Mouse (Mus musculus) lung, adult 2 months (tissue): Measurements from ENCODE around the gene Maff. TPM values are rescaled to one million over a fixed set of nuclear protein-coding genes. Genes with fewer than 3 reads are reported as not detected.
A peak's percentile ranks its signal among the peaks of the same experiment; 100 is the strongest.

ENCODE experiments used
- DNase-seq: peaks from one replicate; pipeline ENCODE4 v3.0.0; 2022
- H3K4me1 ChIP-seq: fragments of 200-500 bp; 2 replicates; pipeline ENCODE4 v1.6.1; 2011; ENCODE audit warnings: low read length; ENCODE audit not compliant: control insufficient read depth, insufficient read depth
- H3K4me3 ChIP-seq: fragments of 200-500 bp; replicated peaks from 2 replicates; pipeline ENCODE3; 2011; ENCODE audit warnings: low read depth, mild to moderate bottlenecking, control low read depth, low read length; ENCODE audit errors: extremely low read depth
- CTCF ChIP-seq: fragments of 200-500 bp; IDR thresholded peaks from 2 replicates; pipeline ENCODE4 v1.5.1; 2011; ENCODE audit warnings: mild to moderate bottlenecking, low read length, control low read depth; ENCODE audit not compliant: insufficient read depth
- POLR2A ChIP-seq: fragments of 200-500 bp; IDR thresholded peaks from 2 replicates; pipeline ENCODE4 v1.6.1; 2011; ENCODE audit warnings: low read depth, mild to moderate bottlenecking, control low read depth, low read length, borderline replicate concordance; ENCODE audit errors: extremely low read depth
- WGBS: fragments of 180-500 bp; shearing (Covaris S2); methylation state at CpG from one replicate; pipeline ENCODE4 v1.1.7; 2018; 5-methylcytosine and 5-hydroxymethylcytosine counted together
- polyA plus RNA-seq: library from polyadenylated mRNA; depleted of rRNA; stranded (reverse); fragments of >200 nt; gene quantifications from 2 replicates; pipeline ENCODE4 v1.2.3, GENCODE M21; 2012

Maff gene
- polyA plus RNA-seq, 1 experiment, result 12.1 TPM

DNA sequence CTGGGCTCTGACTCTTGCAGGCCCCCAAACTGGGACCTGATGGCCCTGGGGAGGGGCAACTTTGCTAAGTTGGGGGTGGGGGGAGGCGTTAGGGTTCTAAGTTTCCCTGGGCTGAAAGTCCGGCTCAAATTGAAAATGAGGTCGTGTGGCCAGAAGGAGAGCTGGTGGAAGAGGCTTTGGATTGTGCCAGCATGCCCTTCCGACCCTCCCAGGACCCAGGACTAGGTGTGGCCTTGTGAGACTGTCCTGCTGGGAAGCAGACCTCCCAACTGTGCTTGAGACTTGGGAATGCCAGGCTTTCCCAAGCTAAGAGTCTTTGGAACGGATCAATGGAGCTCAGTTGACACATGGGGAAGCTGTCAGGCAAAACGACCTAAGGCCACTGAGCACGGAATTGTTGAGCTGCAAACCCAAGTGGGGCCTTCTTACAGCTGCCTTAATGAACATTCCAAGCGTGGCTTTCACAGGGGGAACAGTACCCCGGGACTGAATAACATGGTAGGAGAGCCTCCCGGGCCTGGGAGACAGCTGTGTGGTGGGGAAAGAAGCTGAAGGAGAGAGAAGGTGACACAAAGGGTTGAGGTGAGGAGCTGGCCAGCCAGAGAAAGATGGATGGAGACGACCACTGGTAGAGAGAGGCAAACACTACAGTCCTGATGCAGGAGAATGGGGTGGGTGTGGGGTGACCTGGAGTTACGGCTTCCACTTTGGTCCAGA is 11.7 kb downstream of the Maff start:
- WGBS, result 35% methylated on average over 12 of the region's 12 CpGs
- H3K4me3 ChIP-seq, result no peak overlapping the region
- peaks cover 19% of the 10 kb centered on the region for H3K4me1 ChIP-seq
- DNase-seq, result peak; percentile 51
- TF ChIP-seq CTCF (no peak), POLR2A (no peak)

DNA sequence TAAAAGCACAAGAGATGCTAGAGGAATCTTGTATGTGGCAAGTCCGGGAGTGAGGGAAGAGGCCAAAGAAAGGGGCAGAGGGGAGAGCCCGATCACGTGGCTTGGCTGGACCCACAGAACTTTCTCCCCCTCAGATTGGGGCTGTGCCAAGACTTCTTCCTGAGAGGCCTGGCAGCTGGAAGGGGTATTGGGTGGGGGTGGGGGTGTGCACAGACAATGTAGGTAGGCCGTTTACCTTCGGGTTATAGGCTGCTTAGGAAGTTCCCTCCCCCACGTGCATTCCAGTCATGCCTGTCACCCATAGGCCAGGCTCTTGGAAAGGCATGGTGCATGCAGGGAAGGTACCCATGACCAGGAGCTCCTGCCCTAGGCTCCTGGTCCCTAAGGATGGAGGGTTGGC is 13.5 kb downstream of the Maff start:
- no peak overlapping the region for H3K4me3 ChIP-seq
- H3K4me1 ChIP-seq, result peaks cover 19% of the 10 kb centered on the region
- 9% methylated on average over 6 of the region's 6 CpGs for WGBS
- TF ChIP-seq CTCF, result no peak
- no peak for TF ChIP-seq POLR2A
- peak; percentile 45 for DNase-seq

GRCm38 (mm10) chr15:79360371-79360770 is 13.9 kb downstream of the Maff start:
- no peak for DNase-seq
- Histone ChIP-seq H3K4me1 (peaks cover 19% of the 10 kb centered on the region), H3K4me3 (no peak overlapping the region)
- 31% methylated on average over 7 of the region's 7 CpGs for WGBS
- TF ChIP-seq CTCF (no peak), POLR2A (no peak)

GRCm38 (mm10) chr15:79361023-79361422 is 14.6 kb downstream of the Maff start:
- Histone ChIP-seq H3K4me1 (peaks cover 19% of the 10 kb centered on the region), H3K4me3 (no peak overlapping the region)
- TF ChIP-seq CTCF (no peak), POLR2A (no peak)
- DNase-seq, result no peak
- WGBS, result 21% methylated on average over 4 of the region's 4 CpGs

DNA sequence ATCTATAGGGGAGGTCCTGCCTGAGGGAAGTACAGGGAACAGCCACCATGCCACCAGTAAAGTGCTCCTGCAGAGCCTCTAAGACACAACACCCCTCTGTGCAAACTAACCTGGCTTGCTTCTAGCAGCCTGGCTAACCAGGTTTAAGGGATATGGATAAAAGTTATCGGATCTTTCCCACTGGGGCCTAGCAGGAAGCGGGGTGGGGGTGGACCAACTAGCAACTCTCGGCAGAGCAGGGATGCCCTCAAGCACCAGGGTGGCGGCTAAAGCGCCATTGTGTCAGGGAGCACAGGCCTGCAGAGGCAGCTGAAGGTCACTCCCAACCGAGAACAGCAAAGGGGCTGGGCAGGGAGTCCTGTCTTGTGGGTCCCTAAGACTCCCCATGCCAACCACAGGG is 17.7 kb downstream of the Maff start:
- Histone ChIP-seq H3K4me3 (no peak overlapping the region), H3K4me1 (peaks cover 21% of the 10 kb centered on the region)
- 65% methylated on average over 6 of the region's 6 CpGs for WGBS
- no peak for DNase-seq
- TF ChIP-seq POLR2A, result no peak
- no peak for TF ChIP-seq CTCF

- 96% methylated on average over 12 of the region's 12 CpGs for WGBS
- TF ChIP-seq CTCF (no peak), POLR2A (no peak)
- Histone ChIP-seq H3K4me3 (no peak overlapping the region), H3K4me1 (peaks cover 28% of the 10 kb centered on the region)
- no peak for DNase-seq
These were observed 18.6 kb downstream of the Maff start for GRCm38 (mm10) chr15:79365068-79365467.

GRCm38 (mm10) chr15:79366402-79366801 is 20.0 kb downstream of the Maff start:
- Histone ChIP-seq H3K4me1 (peaks cover 27% of the 10 kb centered on the region), H3K4me3 (no peak overlapping the region)
- 97% methylated on average over 5 of the region's 5 CpGs for WGBS
- no peak for TF ChIP-seq CTCF
- no peak for TF ChIP-seq POLR2A
- DNase-seq, result no peak

DNA sequence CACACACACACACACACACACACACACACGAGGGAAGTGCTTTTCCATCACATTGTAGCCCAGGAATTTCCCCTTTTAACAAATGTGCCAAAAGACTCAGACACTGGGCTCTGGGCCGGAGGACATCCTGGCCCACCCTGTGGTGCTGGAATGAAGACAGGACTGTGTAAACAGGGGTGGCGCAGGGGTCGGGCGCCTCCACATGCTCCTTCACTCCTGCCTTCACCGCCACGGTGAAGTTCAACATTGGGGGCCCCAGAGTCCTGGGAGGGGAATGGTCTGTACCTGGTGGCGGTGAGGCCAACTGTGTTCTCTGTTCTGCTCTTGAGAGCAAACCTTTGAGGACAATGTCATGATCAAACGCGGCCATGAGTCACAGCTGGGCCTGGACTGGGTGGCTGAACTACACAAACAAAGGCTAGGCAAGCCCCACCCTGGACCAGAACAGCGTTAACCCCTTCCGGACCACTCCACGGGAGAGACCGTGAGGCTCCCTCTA is 21.9 kb downstream of the Maff start:
- peak overlapping the region; percentile 7 for H3K4me3 ChIP-seq
- peak; percentile 71 for DNase-seq
- peaks cover 27% of the 10 kb centered on the region for H3K4me1 ChIP-seq
- WGBS, result 21% methylated on average over 14 of the region's 14 CpGs
- no peak for TF ChIP-seq CTCF
- 0 out of 2 replicates have a peak, but pooled peaks have one; percentile 51 for TF ChIP-seq POLR2A

DNA sequence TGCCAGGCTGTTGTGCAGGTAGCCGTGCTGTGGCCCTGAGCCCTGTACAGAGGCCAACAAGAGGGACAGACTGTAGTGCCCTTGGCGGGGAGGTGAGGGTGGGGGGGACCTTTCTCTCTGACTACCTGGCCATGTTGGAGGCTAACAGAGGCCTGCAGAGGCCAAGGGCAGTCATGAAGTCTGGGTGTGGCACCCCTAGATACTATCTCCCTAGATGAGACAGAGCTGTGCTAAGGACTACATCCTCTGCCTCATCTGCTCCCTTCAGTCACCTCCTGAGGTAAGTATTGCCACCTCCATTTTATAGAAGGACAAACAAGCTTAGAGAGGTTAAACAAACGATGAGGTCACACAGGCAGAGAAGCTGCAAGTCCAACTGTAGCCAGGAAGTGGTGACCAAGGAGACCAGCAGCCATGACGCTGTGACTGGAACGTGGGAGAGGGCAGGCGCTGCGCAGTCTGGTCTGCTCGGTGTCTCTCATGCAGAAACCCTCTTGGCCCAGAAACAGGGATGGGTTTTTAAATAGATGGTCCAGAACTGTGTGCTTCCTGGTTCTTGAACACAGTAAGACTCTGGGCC is 22.5 kb downstream of the Maff start:
- TF ChIP-seq CTCF (no peak), POLR2A (no peak; the same call in 1 of the 2 replicates)
- peak; percentile 48 for DNase-seq
- H3K4me1 ChIP-seq, result peaks cover 27% of the 10 kb centered on the region
- no peak overlapping the region for H3K4me3 ChIP-seq
- 14% methylated on average over 8 of the region's 8 CpGs for WGBS
